Mouse (Mus musculus) thymus, adult 2 months (tissue): ENCODE measurements around the gene Trim45.

Experiments used
- CTCF ChIP-seq: fragments of 200-500 bp; IDR thresholded peaks from 2 replicates; pipeline ENCODE4 v1.5.1; 2012; ENCODE audit warnings: mild to moderate bottlenecking, control low read depth, low read length, moderate library complexity, borderline replicate concordance; ENCODE audit not compliant: control insufficient read depth, poor library complexity, insufficient read depth; ENCODE audit errors: extremely low read depth
- POLR2A ChIP-seq: fragments of 200-500 bp; IDR thresholded peaks from 2 replicates; pipeline ENCODE4 v1.6.1; 2012; ENCODE audit warnings: mild to moderate bottlenecking, low read length, control low read depth, moderate library complexity; ENCODE audit not compliant: control insufficient read depth, poor library complexity, insufficient read depth; ENCODE audit errors: extremely low read depth

GRCm38 (mm10) chr3:100911026-100911425, 11.0 kb upstream of the Trim45 start:
- no peak for TF ChIP-seq CTCF
- no peak for TF ChIP-seq POLR2A
